Mouse (Mus musculus) hindbrain, embryonic 13.5 days (tissue): Measurements from ENCODE around the gene Itpk1. TPM values are rescaled to one million over a fixed set of nuclear protein-coding genes. Genes with fewer than 3 reads are reported as not detected.

Source experiments
- ATAC-seq: fragments of 200-750 bp; cut with Nextera tagmentation; 2 replicates; pipeline ENCODE4 v1.8.0; 2017; ENCODE audit warnings: moderate TSS enrichment; ENCODE audit not compliant: low FRiP score
- H3K27ac ChIP-seq: fragments of 300-500 bp; sonication (generic); 2 replicates; pipeline ENCODE4 v1.5.1; 2015; ENCODE audit warnings: inconsistent platforms, mild to moderate bottlenecking, moderate library complexity
- H3K27me3 ChIP-seq: fragments of 300-500 bp; sonication (generic); 2 replicates; pipeline ENCODE4 v1.6.1; 2015; ENCODE audit warnings: mild to moderate bottlenecking, inconsistent platforms
- H3K36me3 ChIP-seq: fragments of 300-500 bp; sonication (generic); 2 replicates; pipeline ENCODE4 v1.6.1; 2015; ENCODE audit warnings: mild to moderate bottlenecking, inconsistent platforms
- H3K4me1 ChIP-seq: fragments of 300-500 bp; sonication (generic); replicated peaks from 2 replicates; pipeline ENCODE4 v1.6.1; 2015; ENCODE audit warnings: inconsistent platforms
- H3K4me2 ChIP-seq: fragments of 300-500 bp; sonication (generic); 2 replicates; pipeline ENCODE4 v1.6.1; 2015; ENCODE audit warnings: inconsistent platforms, mild to moderate bottlenecking, moderate library complexity
- H3K4me3 ChIP-seq: fragments of 300-500 bp; sonication (generic); 2 replicates; pipeline ENCODE4 v1.5.1; 2015; ENCODE audit warnings: mild to moderate bottlenecking, inconsistent platforms
- H3K9ac ChIP-seq: fragments of 300-500 bp; sonication (generic); 2 replicates; pipeline ENCODE4 v1.6.1; 2015; ENCODE audit warnings: mild to moderate bottlenecking, inconsistent platforms
- H3K9me3 ChIP-seq: fragments of 300-500 bp; sonication (generic); 2 replicates; pipeline ENCODE4 v1.6.1; 2016; ENCODE audit warnings: inconsistent platforms
- WGBS: fragments of 180-500 bp; shearing (Covaris S2); methylation state at CpG from one replicate; pipeline ENCODE4 v1.1.7; 2015; 5-methylcytosine and 5-hydroxymethylcytosine counted together
- polyA plus RNA-seq: library from polyadenylated mRNA; unstranded; fragments of >200 nt; fragmentation: Nextera tagmentation; extraction: Ambion mirVana; gene quantifications from 2 replicates; pipeline ENCODE4 v1.2.1, GENCODE M21; 2015

Itpk1 gene
- polyA plus RNA-seq, 1 experiment from 2014 or later = 23.0 TPM

GRCm38 (mm10) chr12:102610927-102611326 is 93.8 kb downstream of the Itpk1 start:
- Histone ChIP-seq H3K4me3 (no peak overlapping the region), H3K27me3 (no peaks in the 10 kb centered on the region), H3K4me2 (no peak overlapping the region), H3K27ac (no peak overlapping the region), H3K4me1 (peaks cover 15% of the 10 kb centered on the region), H3K9ac (no peak overlapping the region), H3K36me3 (no peaks in the 10 kb centered on the region), H3K9me3 (no peaks in the 10 kb centered on the region)
- 96% methylated on average over 8 of the region's 8 CpGs for WGBS
- ATAC-seq = no peak

GRCm38 (mm10) chr12:102607808-102608517 is 96.8 kb downstream of the Itpk1 start:
- Histone ChIP-seq H3K4me2 (no peak overlapping the region), H3K4me3 (no peak overlapping the region), H3K36me3 (peaks cover 9% of the 10 kb centered on the region; the same call in 1 of the 2 replicates), H3K4me1 (peaks cover 15% of the 10 kb centered on the region), H3K9me3 (no peaks in the 10 kb centered on the region), H3K9ac (no peak overlapping the region), H3K27ac (0 out of 2 replicates have a peak overlapping the region, but pooled peaks have one; percentile 18), H3K27me3 (no peaks in the 10 kb centered on the region)
- no peak for ATAC-seq
- WGBS = 72% methylated on average over 11 of the region's 11 CpGs

GRCm38 (mm10) chr12:102607066-102607465 is 97.7 kb downstream of the Itpk1 start:
- H3K4me1 ChIP-seq = peaks cover 13% of the 10 kb centered on the region
- no peak overlapping the region for H3K27ac ChIP-seq
- H3K9me3 ChIP-seq = no peaks in the 10 kb centered on the region
- ATAC-seq = no peak
- H3K4me2 ChIP-seq = no peak overlapping the region
- no peak overlapping the region for H3K4me3 ChIP-seq
- no peaks in the 10 kb centered on the region for H3K27me3 ChIP-seq
- 93% methylated on average over 8 of the region's 8 CpGs for WGBS
- no peak overlapping the region for H3K9ac ChIP-seq
- peaks cover 9% of the 10 kb centered on the region; the same call in 1 of the 2 replicates for H3K36me3 ChIP-seq

GRCm38 (mm10) chr12:102605607-102606006 is 99.1 kb downstream of the Itpk1 start:
- WGBS = 88% methylated on average over 6 of the region's 6 CpGs
- Histone ChIP-seq H3K4me3 (no peak overlapping the region), H3K36me3 (peaks cover 9% of the 10 kb centered on the region; the same call in 1 of the 2 replicates), H3K9me3 (no peaks in the 10 kb centered on the region), H3K9ac (no peak overlapping the region), H3K27ac (no peak overlapping the region), H3K27me3 (no peaks in the 10 kb centered on the region), H3K4me1 (peaks cover 28% of the 10 kb centered on the region), H3K4me2 (no peak overlapping the region)
- no peak for ATAC-seq

GRCm38 (mm10) chr12:102602255-102603041 is 102.3 kb downstream of the Itpk1 start:
- ATAC-seq = no peak
- 85% methylated on average over 9 of the region's 9 CpGs for WGBS

GRCm38 (mm10) chr12:102601847-102602246 is 102.9 kb downstream of the Itpk1 start:
- Histone ChIP-seq H3K9ac (peak overlapping the region; percentile 55), H3K4me2 (no peak overlapping the region), H3K27ac (peak overlapping the region; percentile 41), H3K27me3 (no peaks in the 10 kb centered on the region), H3K4me3 (no peak overlapping the region), H3K4me1 (peaks cover 36% of the 10 kb centered on the region), H3K36me3 (peaks cover 9% of the 10 kb centered on the region; the same call in 1 of the 2 replicates), H3K9me3 (no peaks in the 10 kb centered on the region)
- no peak for ATAC-seq
- 48% methylated on average over 8 of the region's 8 CpGs for WGBS

More at GRCm38 (mm10) chr12:102602255-102603041, 102.3 kb downstream of the Itpk1 start:
- H3K4me2 ChIP-seq = no peak overlapping the region
- no peaks in the 10 kb centered on the region for H3K9me3 ChIP-seq
- peak overlapping the region; percentile 55 for H3K9ac ChIP-seq
- peaks cover 36% of the 10 kb centered on the region for H3K4me1 ChIP-seq
- no peak overlapping the region for H3K4me3 ChIP-seq
- peaks cover 9% of the 10 kb centered on the region; the same call in 1 of the 2 replicates for H3K36me3 ChIP-seq
- peak overlapping the region; percentile 41; the same call in 1 of the 2 replicates for H3K27ac ChIP-seq
- H3K27me3 ChIP-seq = no peaks in the 10 kb centered on the region

GRCm38 (mm10) chr12:102600345-102600744 is 104.4 kb downstream of the Itpk1 start:
- Histone ChIP-seq H3K36me3 (peaks cover 9% of the 10 kb centered on the region; the same call in 1 of the 2 replicates), H3K27ac (peak overlapping the region; percentile 4; the same call in 1 of the 2 replicates), H3K9ac (no peak overlapping the region), H3K9me3 (no peaks in the 10 kb centered on the region), H3K4me3 (no peak overlapping the region), H3K4me1 (peaks cover 36% of the 10 kb centered on the region), H3K27me3 (no peaks in the 10 kb centered on the region), H3K4me2 (no peak overlapping the region)
- no peak for ATAC-seq
- 51% methylated on average over 6 of the region's 6 CpGs for WGBS

GRCm38 (mm10) chr12:102599801-102600200 is 104.9 kb downstream of the Itpk1 start:
- Histone ChIP-seq H3K4me2 (no peak overlapping the region), H3K9me3 (no peaks in the 10 kb centered on the region), H3K36me3 (peaks cover 7% of the 10 kb centered on the region; the same call in 1 of the 2 replicates), H3K27me3 (no peaks in the 10 kb centered on the region), H3K9ac (no peak overlapping the region; the same call in 1 of the 2 replicates), H3K27ac (no peak overlapping the region; the same call in 1 of the 2 replicates), H3K4me3 (no peak overlapping the region), H3K4me1 (peaks cover 40% of the 10 kb centered on the region)
- WGBS = 61% methylated on average over 7 of the region's 7 CpGs
- ATAC-seq = no peak

GRCm38 (mm10) chr12:102598535-102598934 is 106.2 kb downstream of the Itpk1 start:
- Histone ChIP-seq H3K4me1 (peaks cover 52% of the 10 kb centered on the region), H3K4me3 (no peak overlapping the region)
- 97% methylated on average over 3 of the region's 3 CpGs for WGBS

GRCm38 (mm10) chr12:102597466-102597865 is 107.3 kb downstream of the Itpk1 start:
- 82% methylated on average over 4 of the region's 4 CpGs for WGBS

More at GRCm38 (mm10) chr12:102598535-102598934, 106.2 kb downstream of the Itpk1 start:
- no peaks in the 10 kb centered on the region for H3K27me3 ChIP-seq
- H3K9ac ChIP-seq = no peak overlapping the region
- no peak overlapping the region for H3K4me2 ChIP-seq
- no peak overlapping the region for H3K27ac ChIP-seq
- ATAC-seq = no peak
- no peaks in the 10 kb centered on the region for H3K9me3 ChIP-seq
- H3K36me3 ChIP-seq = no peaks in the 10 kb centered on the region

GRCm38 (mm10) chr12:102596410-102596809 is 108.3 kb downstream of the Itpk1 start:
- Histone ChIP-seq H3K4me3 (no peak overlapping the region), H3K9ac (no peak overlapping the region), H3K9me3 (no peaks in the 10 kb centered on the region), H3K4me2 (no peak overlapping the region), H3K27ac (no peak overlapping the region), H3K27me3 (no peaks in the 10 kb centered on the region), H3K4me1 (peaks cover 46% of the 10 kb centered on the region), H3K36me3 (no peaks in the 10 kb centered on the region)
- 75% methylated on average over 7 of the region's 7 CpGs for WGBS
- no peak for ATAC-seq

More at GRCm38 (mm10) chr12:102597466-102597865, 107.3 kb downstream of the Itpk1 start:
- H3K4me3 ChIP-seq = no peak overlapping the region
- ATAC-seq = no peak
- H3K27ac ChIP-seq = no peak overlapping the region
- H3K4me2 ChIP-seq = no peak overlapping the region
- H3K4me1 ChIP-seq = peaks cover 57% of the 10 kb centered on the region
- no peaks in the 10 kb centered on the region for H3K36me3 ChIP-seq
- H3K9me3 ChIP-seq = no peaks in the 10 kb centered on the region
- no peaks in the 10 kb centered on the region for H3K27me3 ChIP-seq
- H3K9ac ChIP-seq = no peak overlapping the region

GRCm38 (mm10) chr12:102594627-102595026 is 110.1 kb downstream of the Itpk1 start:
- Histone ChIP-seq H3K36me3 (no peaks in the 10 kb centered on the region), H3K4me1 (peaks cover 29% of the 10 kb centered on the region), H3K4me2 (no peak overlapping the region), H3K27me3 (no peaks in the 10 kb centered on the region), H3K4me3 (no peak overlapping the region), H3K27ac (no peak overlapping the region), H3K9ac (0 out of 2 replicates have a peak overlapping the region, but pooled peaks have one; percentile 19), H3K9me3 (no peaks in the 10 kb centered on the region)
- 69% methylated on average over 9 of the region's 9 CpGs for WGBS
- no peak for ATAC-seq
